Mouse (Mus musculus) liver, adult 2 months (tissue): Measurements from ENCODE around the gene Igf2r.

Experiments
- CTCF ChIP-seq: fragments of 200-500 bp; IDR thresholded peaks from 2 replicates; pipeline ENCODE4 v1.5.1; 2011; ENCODE audit warnings: low read depth, low read length, control low read depth
- POLR2A ChIP-seq: fragments of 200-500 bp; IDR thresholded peaks from 2 replicates; pipeline ENCODE4 v1.6.1; 2011; ENCODE audit warnings: low read length, control low read depth; ENCODE audit not compliant: insufficient read depth; ENCODE audit errors: extremely low read depth

- TF ChIP-seq CTCF = no peak
- TF ChIP-seq POLR2A = no peak
Observed at GRCm38 (mm10) chr17:12654061-12654460, 115.4 kb downstream of the Igf2r start.
